Mouse (Mus musculus) c-Kit-positive CD71-positive TER-119-negative erythroid progenitor cells, embryonic 14.5 days (primary cell): ENCODE data around the gene Epb41.
A peak's percentile ranks its signal among the peaks of the same experiment; 100 is the strongest.

Experiments
- DNase-seq: peaks from one replicate; pipeline ENCODE4 v3.0.0-alpha.2; 2013; ENCODE audit warnings: low read depth

The Epb41 gene

GRCm38 (mm10) chr4:132074933-132075769 is at the start of gene Epb41:
Gene Epb41 (minus strand): TSS chr4:132075321.
- peak; percentile 99 for DNase-seq

GRCm38 (mm10) chr4:132123166-132123565 is 48.0 kb upstream of the Epb41 start:
- DNase-seq = no peak

GRCm38 (mm10) chr4:132121674-132122073 is 46.6 kb upstream of the Epb41 start:
- no peak for DNase-seq

GRCm38 (mm10) chr4:132119566-132119965 is 44.4 kb upstream of the Epb41 start:
- DNase-seq = no peak

GRCm38 (mm10) chr4:132116315-132116714 is 41.2 kb upstream of the Epb41 start:
- no peak for DNase-seq

GRCm38 (mm10) chr4:132113411-132114095 is 38.4 kb upstream of the Epb41 start:
- no peak for DNase-seq

- DNase-seq = no peak
Measured at GRCm38 (mm10) chr4:132111227-132111626, 36.1 kb upstream of the Epb41 start.

GRCm38 (mm10) chr4:132108221-132108620 is 33.1 kb upstream of the Epb41 start:
- no peak for DNase-seq

GRCm38 (mm10) chr4:132101152-132101551 is 26.0 kb upstream of the Epb41 start:
- no peak for DNase-seq

GRCm38 (mm10) chr4:132099548-132099947 is 24.4 kb upstream of the Epb41 start:
- no peak for DNase-seq

- DNase-seq = no peak
Measured at GRCm38 (mm10) chr4:132095043-132095442, 19.9 kb upstream of the Epb41 start.

GRCm38 (mm10) chr4:132093928-132094327 is 18.8 kb upstream of the Epb41 start:
- DNase-seq = no peak

- DNase-seq = no peak
Measured at GRCm38 (mm10) chr4:132093136-132093535, 18.0 kb upstream of the Epb41 start.

GRCm38 (mm10) chr4:132088921-132089320 is 13.8 kb upstream of the Epb41 start:
- no peak for DNase-seq

- no peak for DNase-seq
Measured at GRCm38 (mm10) chr4:132085114-132085513, 10.0 kb upstream of the Epb41 start.

GRCm38 (mm10) chr4:132080492-132080983 is 5.4 kb upstream of the Epb41 start:
- no peak for DNase-seq

- DNase-seq = no peak
Measured at GRCm38 (mm10) chr4:132079555-132080275, 4.6 kb upstream of the Epb41 start.

GRCm38 (mm10) chr4:132078296-132078714 is 3.2 kb upstream of the Epb41 start:
- no peak for DNase-seq

- peak; percentile 93 for DNase-seq
Measured at GRCm38 (mm10) chr4:132077445-132077844, 2.3 kb upstream of the Epb41 start.

GRCm38 (mm10) chr4:132076480-132077405 is 1.6 kb upstream of the Epb41 start:
- DNase-seq = peak; percentile 96

- no peak for DNase-seq
Measured at GRCm38 (mm10) chr4:132075796-132076195, 675 bp upstream of the Epb41 start.
